Mouse (Mus musculus): ENCODE data around the gene Polr3c.

- TF ChIP-seq CTCF (IDR thresholded peaks at IDR 0.05; ENCODE audit: extremely low read depth, insufficient read length, insufficient replicate concordance, low read depth, low read length) (no peak), POLR2A (IDR thresholded peaks at IDR 0.05; ENCODE audit: low read depth, low read length) (no peak)
Observed at GRCm38 (mm10) chr3:96700376-96700775, 27.1 kb downstream of the Polr3c start.

All from small intestine, adult 2 months (tissue).